ENCODE assay signal across 25 mouse cellular contexts in genomic region chr2:67068944-67069343, GRCm38 (mm10).
DNase-seq lines count a peak whose midpoint lies in the region; ATAC-seq and TF ChIP-seq lines count a peak whose summit lies in the region.
"Had no signal": no experiment of that assay in that cellular context is flagged by ENCODE, and none has a peak within 500 bp of the region (broad histone marks: within the 10 kb centered on the region; RNA-seq: fewer than 3 reads in every experiment).

No protein-coding gene starts in this region.

- no peaks in the 10 kb centered on the region for H3K36me3 ChIP-seq in intestine, embryonic 15.5 days
- no peaks in the 10 kb centered on the region for H3K36me3 ChIP-seq in intestine, postnatal 0 days (ENCODE audit: control insufficient read depth, insufficient read depth)
- H3K36me3 ChIP-seq in kidney, embryonic 16.5 days (ENCODE audit: insufficient read depth, low read length), result no peaks in the 10 kb centered on the region
- H3K36me3 ChIP-seq in kidney, adult 2 months (ENCODE audit: control insufficient read depth, insufficient read depth, low read length), result no peaks in the 10 kb centered on the region
- H3K36me3 ChIP-seq in stomach, embryonic 14.5 days (ENCODE audit: control insufficient read depth, insufficient read depth, low read length), result no peaks in the 10 kb centered on the region
- no peaks in the 10 kb centered on the region for H3K36me3 ChIP-seq in stomach, postnatal 0 days (ENCODE audit: control insufficient read depth, insufficient read depth, low read length)
- H3K36me3 ChIP-seq: embryonic facial prominence, embryonic 12.5 days; embryonic facial prominence, embryonic 15.5 days; hindbrain, embryonic 12.5 days; hindbrain, embryonic 15.5 days had no signal

- no peaks in the 10 kb centered on the region for H3K27me3 ChIP-seq in intestine, embryonic 15.5 days (replicated peaks)
- no peaks in the 10 kb centered on the region for H3K27me3 ChIP-seq in intestine, postnatal 0 days (replicated peaks; ENCODE audit: control insufficient read depth, insufficient read depth, low read length)
- H3K27me3 ChIP-seq in kidney, embryonic 16.5 days (ENCODE audit: insufficient read depth, low read length), result no peaks in the 10 kb centered on the region
- no peaks in the 10 kb centered on the region for H3K27me3 ChIP-seq in kidney, adult 2 months (replicated peaks; ENCODE audit: control insufficient read depth, insufficient read depth, low read length)
- H3K27me3 ChIP-seq in stomach, embryonic 14.5 days (ENCODE audit: control insufficient read depth, insufficient read depth, low read length), result no peaks in the 10 kb centered on the region
- no peaks in the 10 kb centered on the region for H3K27me3 ChIP-seq in stomach, postnatal 0 days (ENCODE audit: control insufficient read depth, insufficient read depth, low read length)
- H3K27me3 ChIP-seq: embryonic facial prominence, embryonic 12.5 days; embryonic facial prominence, embryonic 15.5 days; hindbrain, embryonic 12.5 days; hindbrain, embryonic 15.5 days had no signal

- H3K9me3 ChIP-seq in intestine, embryonic 15.5 days, result no peaks in the 10 kb centered on the region
- H3K9me3 ChIP-seq in intestine, postnatal 0 days (ENCODE audit: control insufficient read depth), result no peaks in the 10 kb centered on the region
- no peaks in the 10 kb centered on the region for H3K9me3 ChIP-seq in kidney, embryonic 16.5 days (ENCODE audit: low read length)
- no peaks in the 10 kb centered on the region for H3K9me3 ChIP-seq in stomach, embryonic 14.5 days (ENCODE audit: control insufficient read depth, low read depth, low read length)
- H3K9me3 ChIP-seq in stomach, postnatal 0 days (ENCODE audit: control insufficient read depth, low read length), result no peaks in the 10 kb centered on the region
- H3K9me3 ChIP-seq: embryonic facial prominence, embryonic 12.5 days; embryonic facial prominence, embryonic 15.5 days; hindbrain, embryonic 12.5 days; hindbrain, embryonic 15.5 days had no signal

- no peak overlapping the region for H3K4me3 ChIP-seq in intestine, embryonic 15.5 days (replicated peaks)
- no peak overlapping the region for H3K4me3 ChIP-seq in intestine, postnatal 0 days (ENCODE audit: low read depth, low read length)
- H3K4me3 ChIP-seq in kidney, embryonic 16.5 days (ENCODE audit: low read length), result no peak overlapping the region
- no peak overlapping the region for H3K4me3 ChIP-seq in kidney, adult 2 months (ENCODE audit: insufficient read depth, low read depth, low read length)
- no peak overlapping the region for H3K4me3 ChIP-seq in stomach, embryonic 14.5 days (ENCODE audit: low read depth, low read length)
- H3K4me3 ChIP-seq in stomach, postnatal 0 days (ENCODE audit: low read depth, low read length), result no peak overlapping the region
- H3K4me3 ChIP-seq: embryonic facial prominence, embryonic 12.5 days; embryonic facial prominence, embryonic 15.5 days; gastrocnemius, adult 2 months; hindbrain, embryonic 12.5 days; hindbrain, embryonic 15.5 days had no signal

- no peak overlapping the region for H3K4me2 ChIP-seq in intestine, embryonic 15.5 days (replicated peaks)
- no peak overlapping the region for H3K4me2 ChIP-seq in intestine, postnatal 0 days (replicated peaks; ENCODE audit: low read depth)
- no peak overlapping the region for H3K4me2 ChIP-seq in kidney, embryonic 16.5 days (replicated peaks; ENCODE audit: low read depth, low read length)
- no peak overlapping the region for H3K4me2 ChIP-seq in stomach, embryonic 14.5 days (replicated peaks; ENCODE audit: low read depth, low read length)
- no peak overlapping the region for H3K4me2 ChIP-seq in stomach, postnatal 0 days (replicated peaks; ENCODE audit: low read depth)
- H3K4me2 ChIP-seq: embryonic facial prominence, embryonic 12.5 days; embryonic facial prominence, embryonic 15.5 days; heart, embryonic 11.5 days; hindbrain, embryonic 12.5 days; hindbrain, embryonic 15.5 days had no signal

- no peak for TF ChIP-seq CTCF in intestine, postnatal 0 days (IDR thresholded peaks at IDR 0.05; ENCODE audit: low read depth)
- no peak for TF ChIP-seq CTCF in kidney, adult 2 months (conservative IDR thresholded peaks at IDR 0.05; ENCODE audit: insufficient read depth, insufficient read length, low read depth, low read length)
- no peak for TF ChIP-seq CTCF in stomach, postnatal 0 days (IDR thresholded peaks at IDR 0.05; ENCODE audit: low read depth)

- no peak for TF ChIP-seq POLR2A in kidney, adult 2 months (IDR thresholded peaks at IDR 0.05; ENCODE audit: low read depth, low read length)

- WGBS in intestine, embryonic 15.5 days, result 46% methylated on average over 1 of the region's 1 CpGs
- WGBS in intestine, postnatal 0 days, result 64% methylated on average over 1 of the region's 1 CpGs
- WGBS in kidney, embryonic 16.5 days, result 51% methylated on average over 1 of the region's 1 CpGs
- WGBS in kidney, adult 2 months, result 74% methylated on average over 1 of the region's 1 CpGs
- WGBS in stomach, embryonic 14.5 days, result 50% methylated on average over 1 of the region's 1 CpGs
- 67% methylated on average over 1 of the region's 1 CpGs for WGBS in stomach, postnatal 0 days

- peak; percentile 34; the same call in 1 of the 2 replicates for ATAC-seq in intestine, embryonic 15.5 days
- no peak for ATAC-seq in intestine, postnatal 0 days
- ATAC-seq in kidney, embryonic 16.5 days (ENCODE audit: low FRiP score, low TSS enrichment), result peak; percentile 86
- peak; percentile 46; the same call in 1 of the 2 replicates for ATAC-seq in stomach, embryonic 14.5 days (ENCODE audit: insufficient number of reproducible peaks, insufficient read depth, low FRiP score, low read depth)
- no peak for ATAC-seq in stomach, postnatal 0 days (ENCODE audit: low FRiP score, low TSS enrichment)
- ATAC-seq: CD4-positive, CD25-positive, alpha-beta regulatory T cell, adult 4 months; forebrain, embryonic 14.5 days; forebrain, postnatal 0 days had no signal

- no peak for DNase-seq in kidney, adult 2 months
- no peak for DNase-seq in stomach, postnatal 0 days (ENCODE audit: low spot score)
- peak; percentile 32 for DNase-seq in mesoderm, embryonic 11.5 days (ENCODE audit: low read depth, low spot score)
- DNase-seq in urinary bladder, postnatal 36 days (ENCODE audit: low spot score in 2 of 2), result no peak
- DNase-seq: adrenal gland, adult 2 months; adrenal gland, postnatal 14 days; cerebellum, adult 11 months; cerebellum, adult 8-10 months; cerebellum, postnatal 10 days; cerebellum, postnatal 36 days; forebrain, postnatal 0 days; gastrocnemius, adult 2 months; gastrocnemius, postnatal 14 days; heart, adult 11 months had no signal

- H3K4me1 ChIP-seq in intestine, embryonic 15.5 days (replicated peaks), result no peaks in the 10 kb centered on the region
- no peaks in the 10 kb centered on the region for H3K4me1 ChIP-seq in intestine, postnatal 0 days (replicated peaks; ENCODE audit: control insufficient read depth, insufficient read depth, low read length)
- no peaks in the 10 kb centered on the region for H3K4me1 ChIP-seq in kidney, embryonic 16.5 days (ENCODE audit: insufficient read depth, low read length)
- no peaks in the 10 kb centered on the region for H3K4me1 ChIP-seq in kidney, adult 2 months (ENCODE audit: control insufficient read depth, insufficient read depth, low read length)
- H3K4me1 ChIP-seq in stomach, embryonic 14.5 days (ENCODE audit: control insufficient read depth, insufficient read depth, low read length), result no peaks in the 10 kb centered on the region
- H3K4me1 ChIP-seq in stomach, postnatal 0 days (replicated peaks; ENCODE audit: control insufficient read depth, insufficient read depth), result no peaks in the 10 kb centered on the region
- H3K4me1 ChIP-seq: embryonic facial prominence, embryonic 12.5 days; embryonic facial prominence, embryonic 15.5 days; hindbrain, embryonic 12.5 days; hindbrain, embryonic 15.5 days had no signal

- H3K27ac ChIP-seq in intestine, embryonic 15.5 days, result no peak overlapping the region
- no peak overlapping the region for H3K27ac ChIP-seq in intestine, postnatal 0 days (ENCODE audit: low read depth, low read length)
- H3K27ac ChIP-seq in kidney, embryonic 16.5 days (ENCODE audit: low read length), result no peak overlapping the region
- H3K27ac ChIP-seq in kidney, adult 2 months (ENCODE audit: insufficient read depth, low read depth, low read length), result no peak overlapping the region
- no peak overlapping the region for H3K27ac ChIP-seq in stomach, embryonic 14.5 days (ENCODE audit: low read length)
- no peak overlapping the region for H3K27ac ChIP-seq in stomach, postnatal 0 days (replicated peaks)
- H3K27ac ChIP-seq: embryonic facial prominence, embryonic 12.5 days; embryonic facial prominence, embryonic 15.5 days; gastrocnemius, adult 2 months; hindbrain, embryonic 12.5 days; hindbrain, embryonic 15.5 days had no signal

- H3K9ac ChIP-seq in intestine, embryonic 15.5 days, result no peak overlapping the region
- H3K9ac ChIP-seq in intestine, postnatal 0 days (ENCODE audit: low read depth, low read length), result no peak overlapping the region
- no peak overlapping the region for H3K9ac ChIP-seq in kidney, embryonic 16.5 days (replicated peaks; ENCODE audit: low read length)
- H3K9ac ChIP-seq in stomach, embryonic 14.5 days (replicated peaks; ENCODE audit: low read depth, low read length), result no peak overlapping the region
- no peak overlapping the region for H3K9ac ChIP-seq in stomach, postnatal 0 days (ENCODE audit: low read length)
- H3K9ac ChIP-seq: embryonic facial prominence, embryonic 12.5 days; embryonic facial prominence, embryonic 15.5 days; forebrain, postnatal 0 days; hindbrain, embryonic 12.5 days; hindbrain, embryonic 15.5 days had no signal

- TF ChIP-seq EP300 in stomach, postnatal 0 days (optimal IDR thresholded peaks at IDR 0.05), result no peak

Comparison
In these comparisons a context has a peak if more than half of its experiments do, and no peak if none do; other contexts are left out.
1. ATAC-seq: peak in intestine, embryonic 15.5 days (single experiment), kidney, embryonic 16.5 days (single experiment) and stomach, embryonic 14.5 days (single experiment); none in intestine, postnatal 0 days (single experiment) and stomach, postnatal 0 days (single experiment).